Mouse (Mus musculus) spleen, postnatal 4 days (tissue): Measurements from ENCODE around the gene Mxi1.

ENCODE experiments used
- DNase-seq, 2 experiments: peaks; one replicate each; pipeline ENCODE4 v3.0.0; 2022; ENCODE audit warnings: low spot score in 2 of 2

Gene Mxi1

DNA sequence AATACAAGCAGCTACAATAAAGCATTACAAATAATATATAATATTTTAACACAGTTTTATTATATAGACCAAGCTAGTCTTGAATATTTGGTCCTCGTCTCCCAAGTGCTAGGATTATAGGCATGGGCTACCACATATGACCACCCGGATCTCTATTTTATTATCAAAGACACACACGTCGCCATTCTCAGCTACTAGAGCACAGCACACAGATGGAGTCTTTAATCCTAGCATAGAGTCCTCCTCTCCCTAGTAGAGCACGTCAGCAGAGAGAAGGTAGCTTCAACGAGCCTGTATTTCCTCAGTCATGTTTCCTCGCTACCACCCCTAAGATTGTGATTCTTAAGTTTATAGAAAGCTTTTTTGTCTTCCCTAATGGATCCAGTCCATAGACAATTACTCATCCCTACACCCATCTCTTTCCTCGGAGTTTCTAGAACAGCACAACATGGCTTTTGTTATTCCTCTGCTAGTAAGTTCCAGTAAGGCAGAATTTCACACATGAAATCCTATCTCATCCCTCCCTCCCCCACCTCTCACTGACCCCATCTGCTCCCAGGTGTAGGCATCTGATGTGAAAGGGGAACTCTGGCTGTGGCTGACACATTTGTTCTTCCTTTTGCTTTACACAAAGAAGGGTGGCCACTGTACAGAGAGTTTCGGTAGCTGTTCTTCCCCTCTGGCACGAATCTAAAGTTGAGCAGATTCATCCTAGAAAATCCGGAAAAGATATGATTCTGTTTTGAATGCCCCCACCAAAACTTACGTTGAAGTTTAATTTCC lies 87.3 kb downstream of the Mxi1 start:
- DNase-seq, result no peak

DNA sequence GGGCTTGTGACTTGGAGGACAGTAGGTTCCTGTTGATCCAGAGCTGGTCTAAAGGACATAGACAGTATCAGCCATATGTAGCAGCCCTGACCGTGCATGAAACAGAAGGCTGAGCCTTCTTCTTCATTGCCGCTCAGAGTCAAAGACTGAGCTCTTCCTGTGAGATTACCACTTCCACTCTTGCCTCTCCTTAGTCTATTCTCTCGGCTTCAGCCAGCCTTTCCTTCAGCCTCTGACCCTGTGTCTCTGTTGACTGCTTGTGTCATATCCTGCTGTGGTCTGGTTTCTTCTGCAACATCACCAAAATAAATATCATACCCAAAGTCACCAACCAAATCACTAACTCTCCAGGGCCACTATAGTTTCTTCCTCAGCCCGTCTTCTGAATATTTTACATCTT lies 88.9 kb downstream of the Mxi1 start:
- no peak for DNase-seq

DNA sequence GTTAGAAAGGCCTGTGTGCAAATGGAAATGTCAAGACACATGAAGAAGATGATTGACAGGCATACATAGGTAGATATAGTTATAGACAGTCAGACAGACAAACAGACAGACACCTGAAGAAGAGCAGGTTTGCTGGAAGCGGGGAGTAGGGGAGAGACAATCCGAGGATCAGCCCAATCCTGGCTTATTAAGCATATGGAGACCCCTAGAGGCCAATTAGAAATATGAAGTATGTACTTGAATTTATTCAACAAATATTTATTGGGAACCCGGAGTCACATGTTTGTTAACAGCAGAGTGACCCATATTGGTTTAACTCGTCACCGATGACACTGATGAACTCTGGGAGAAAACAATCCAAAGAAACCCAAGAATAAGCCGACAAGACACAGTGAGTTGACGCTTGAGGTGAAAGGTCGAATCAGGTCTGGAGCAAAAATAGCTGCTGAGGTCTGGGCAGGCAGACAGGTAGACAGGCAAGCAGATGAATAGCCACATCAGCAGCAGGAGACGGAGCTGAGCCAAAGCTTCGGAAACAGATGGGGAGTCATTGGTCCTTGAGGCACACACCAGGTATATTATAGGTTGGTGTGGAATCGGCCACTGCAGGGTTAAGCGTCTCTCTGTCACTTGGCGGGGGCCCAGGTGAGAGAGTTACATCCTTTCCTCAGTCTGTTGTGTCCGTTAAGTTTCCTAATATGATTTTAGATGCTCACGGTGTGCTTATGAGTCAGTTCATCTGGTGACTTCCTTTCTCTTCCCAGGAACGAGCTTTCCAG lies 90.2 kb downstream of the Mxi1 start:
- DNase-seq, result no peak

DNA sequence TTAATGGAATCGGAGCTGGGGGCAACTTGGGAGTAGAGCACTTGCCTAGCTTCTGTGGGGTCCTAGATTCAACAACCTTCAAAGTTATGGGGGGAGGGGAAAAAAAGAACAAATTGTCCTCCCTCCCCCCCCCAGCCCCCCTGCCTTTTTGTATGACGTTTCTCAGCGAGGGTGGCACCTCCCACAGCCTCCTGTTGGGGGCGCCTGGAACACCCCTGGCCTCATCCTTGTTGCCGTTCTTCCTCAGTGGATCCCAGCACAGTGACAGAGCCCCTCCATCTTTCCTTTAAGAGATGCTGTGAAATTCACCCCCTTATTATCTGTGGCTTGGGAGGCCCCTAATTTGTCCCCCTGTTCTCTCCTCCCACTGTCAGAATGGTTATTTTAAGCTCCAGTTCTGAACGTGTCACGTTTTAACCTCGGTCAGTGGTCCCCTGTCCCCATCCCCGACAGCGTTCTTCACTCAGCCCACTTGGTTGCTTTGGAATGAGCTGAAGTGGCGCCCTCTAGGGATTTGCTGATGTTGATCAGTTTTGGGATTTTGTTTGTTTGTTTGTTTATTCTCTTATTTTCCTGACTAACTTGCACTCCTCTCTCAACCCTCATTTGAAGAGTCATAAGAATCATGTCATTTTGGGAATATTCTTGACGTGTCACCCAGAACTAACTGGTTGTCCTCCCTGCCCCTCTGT lies 92.6 kb downstream of the Mxi1 start:
- no peak for DNase-seq

DNA sequence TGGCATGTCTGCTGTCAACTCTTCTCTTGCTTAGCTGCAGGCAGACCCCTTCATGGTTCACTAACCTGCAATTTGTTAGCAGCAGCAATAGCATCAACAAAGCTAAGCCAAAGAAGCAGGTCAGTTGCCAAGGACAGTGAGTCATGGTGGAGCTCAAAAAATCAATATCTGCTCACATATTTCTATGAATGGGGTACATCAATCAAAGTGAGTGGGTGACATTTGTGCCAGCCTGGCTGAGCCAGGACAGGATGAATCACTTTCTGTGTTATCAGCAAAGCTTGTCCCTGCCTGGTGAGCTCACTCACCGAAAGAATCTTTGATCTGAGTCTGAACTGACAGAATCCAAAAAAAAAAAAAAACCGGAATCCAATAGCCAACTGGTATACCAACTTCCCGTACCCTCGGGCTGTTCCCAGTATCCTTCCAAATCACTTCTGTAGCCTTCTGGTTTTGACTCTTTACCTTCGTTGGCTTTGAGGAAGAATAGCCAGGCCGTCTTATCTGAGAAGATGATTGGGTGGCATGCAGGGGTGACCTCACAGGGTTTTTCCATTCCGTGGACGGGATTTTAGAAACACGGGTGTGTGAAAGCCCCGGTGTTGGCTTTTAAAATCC lies 94.0 kb downstream of the Mxi1 start:
- no peak for DNase-seq

DNA sequence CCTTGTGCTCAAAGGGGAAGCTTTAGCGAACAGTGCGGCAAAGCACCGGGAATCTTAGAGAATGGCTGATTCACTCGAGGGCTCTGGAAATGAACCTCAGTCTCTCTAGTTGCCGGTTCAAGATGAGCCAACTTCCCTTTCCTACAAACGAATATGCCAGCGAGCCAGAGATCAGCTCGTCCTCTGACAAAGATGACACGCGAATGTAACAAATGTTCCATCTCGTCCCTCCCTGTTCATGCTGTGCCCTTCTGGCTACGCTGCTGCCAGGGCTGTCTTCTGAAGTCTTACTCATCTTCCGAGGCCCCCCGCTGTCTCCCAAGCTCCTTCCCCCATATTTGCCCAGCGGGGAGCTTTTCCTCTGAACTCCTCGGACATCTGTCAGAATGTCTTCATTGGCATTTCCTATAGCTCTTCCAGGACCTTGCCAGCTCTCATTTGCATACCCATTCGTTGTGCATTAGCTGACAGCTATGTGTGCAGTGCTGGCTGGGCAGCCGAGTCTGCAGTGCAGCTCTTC lies 94.6 kb downstream of the Mxi1 start:
- DNase-seq, result no peak

DNA sequence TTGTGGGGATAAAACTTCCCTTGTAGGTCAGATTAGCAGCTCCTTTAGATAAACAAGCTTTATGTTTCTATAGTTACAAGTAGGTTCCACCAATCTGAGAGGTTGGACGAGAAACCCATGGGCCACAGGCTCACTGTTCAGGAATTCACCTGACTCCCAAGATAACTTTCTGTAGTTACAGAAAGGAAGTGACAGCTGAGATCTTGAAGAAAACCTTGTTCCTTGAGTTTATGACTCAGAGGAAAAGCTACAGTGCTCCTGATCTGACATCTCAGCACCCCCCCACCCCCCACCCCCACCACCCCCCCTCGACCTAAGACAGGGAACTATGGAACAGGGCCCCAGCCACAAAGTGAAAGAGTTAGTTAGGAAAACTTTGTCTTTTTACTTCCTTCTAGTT lies 95.5 kb downstream of the Mxi1 start:
- DNase-seq, result no peak

DNA sequence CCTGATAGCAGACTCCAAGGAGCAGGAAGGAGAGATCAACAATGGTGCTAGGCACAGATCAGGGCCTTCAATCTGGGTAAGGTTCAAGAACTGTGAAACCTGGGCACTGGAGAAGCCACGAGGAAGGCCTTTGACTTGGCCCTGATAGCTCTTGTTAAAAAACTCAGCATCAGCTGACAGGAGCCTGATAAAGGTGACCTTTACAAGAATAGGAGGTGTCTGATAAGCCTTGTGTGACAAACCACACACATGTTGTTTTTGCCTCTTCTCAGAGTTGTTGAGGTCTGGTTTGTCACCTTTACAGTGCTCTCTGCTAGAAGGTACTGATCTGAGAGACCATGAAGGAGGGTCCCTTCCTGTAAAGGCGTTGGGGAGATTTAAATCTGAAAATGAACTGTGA lies 97.0 kb downstream of the Mxi1 start:
- DNase-seq, result no peak

DNA sequence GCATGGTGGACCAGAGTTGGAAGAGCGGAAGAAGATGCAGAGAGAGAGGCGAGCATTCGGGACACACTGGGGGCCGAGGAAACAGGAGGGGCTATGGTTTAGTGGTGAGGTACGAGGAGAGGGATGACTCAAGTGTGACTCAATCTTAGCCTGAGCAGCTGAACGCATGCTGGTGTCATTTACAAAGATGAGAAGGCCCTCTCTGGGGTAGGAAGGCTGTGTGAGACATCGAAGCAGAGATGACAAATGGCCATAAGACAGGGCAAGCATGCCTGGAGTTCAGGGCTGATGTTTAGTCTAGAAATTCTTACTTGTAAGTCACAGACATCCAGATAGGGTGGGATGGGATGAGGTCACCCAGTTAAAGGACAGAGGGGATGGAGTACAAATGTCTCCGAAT lies 98.1 kb downstream of the Mxi1 start:
- no peak for DNase-seq

DNA sequence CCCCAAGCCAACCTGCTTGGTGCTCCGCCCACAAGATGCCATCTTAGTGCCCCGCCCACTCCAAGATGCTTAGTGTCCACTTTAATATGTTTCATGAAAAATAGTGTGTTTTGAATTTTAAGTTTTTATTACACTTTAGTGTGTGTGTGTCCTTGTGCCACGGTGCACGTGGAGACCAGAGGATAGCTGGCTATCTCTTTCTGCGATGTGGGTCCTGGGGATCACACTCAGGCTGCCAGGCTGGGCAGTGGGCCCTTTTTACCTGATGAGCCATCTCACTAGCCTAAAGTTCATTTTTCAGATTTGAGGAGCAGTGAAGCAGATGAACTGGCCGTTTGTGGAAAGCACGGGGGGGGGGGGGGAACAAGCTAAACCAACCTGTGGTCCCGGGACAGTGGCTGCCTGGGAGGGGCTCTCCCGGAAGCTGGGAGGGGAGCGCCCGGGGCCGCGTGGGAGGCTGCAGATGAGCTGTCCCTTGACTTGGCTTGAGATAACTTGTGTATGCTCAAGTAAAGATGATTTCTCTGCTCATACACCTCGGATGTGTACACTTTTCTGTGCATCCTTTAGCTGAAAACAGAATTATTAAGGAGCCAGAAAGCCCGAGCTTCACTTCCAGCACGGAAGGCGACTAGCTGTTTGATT lies 99.5 kb downstream of the Mxi1 start:
- DNase-seq, result no peak

DNA sequence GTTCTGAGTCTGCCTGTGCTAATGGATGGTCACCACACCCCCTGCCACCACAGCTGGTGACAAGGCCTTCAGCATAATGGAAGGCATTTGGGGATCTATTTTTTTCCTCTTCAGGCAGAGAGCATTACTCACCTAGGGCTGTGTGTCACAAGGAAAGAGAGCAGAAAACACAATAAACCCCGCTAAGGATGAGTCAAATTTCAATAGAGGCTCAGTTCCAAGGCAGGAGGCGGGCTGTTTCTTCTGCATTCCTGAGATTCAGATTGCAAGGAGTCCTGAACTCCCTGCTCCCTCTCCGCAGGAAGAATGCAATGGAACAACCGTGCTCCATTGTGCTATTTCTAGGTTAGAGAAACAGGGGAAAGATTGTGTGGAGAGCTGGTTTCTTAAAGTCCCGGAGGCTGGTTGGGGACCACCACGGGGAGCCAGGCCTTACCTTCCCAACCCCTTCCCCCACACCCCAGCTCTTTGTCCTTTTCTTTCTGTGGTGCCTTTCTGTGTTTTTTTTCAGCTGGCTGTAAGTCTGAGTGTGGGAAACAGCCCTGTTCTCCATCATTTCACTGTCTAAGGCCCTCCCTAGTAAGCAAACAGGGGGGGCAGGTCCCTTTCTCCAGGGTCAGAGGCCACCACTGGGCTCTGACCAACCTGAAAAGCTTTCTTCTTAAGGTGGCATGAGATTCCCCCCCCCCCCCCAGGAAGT lies 102.0 kb downstream of the Mxi1 start:
- no peak for DNase-seq

DNA sequence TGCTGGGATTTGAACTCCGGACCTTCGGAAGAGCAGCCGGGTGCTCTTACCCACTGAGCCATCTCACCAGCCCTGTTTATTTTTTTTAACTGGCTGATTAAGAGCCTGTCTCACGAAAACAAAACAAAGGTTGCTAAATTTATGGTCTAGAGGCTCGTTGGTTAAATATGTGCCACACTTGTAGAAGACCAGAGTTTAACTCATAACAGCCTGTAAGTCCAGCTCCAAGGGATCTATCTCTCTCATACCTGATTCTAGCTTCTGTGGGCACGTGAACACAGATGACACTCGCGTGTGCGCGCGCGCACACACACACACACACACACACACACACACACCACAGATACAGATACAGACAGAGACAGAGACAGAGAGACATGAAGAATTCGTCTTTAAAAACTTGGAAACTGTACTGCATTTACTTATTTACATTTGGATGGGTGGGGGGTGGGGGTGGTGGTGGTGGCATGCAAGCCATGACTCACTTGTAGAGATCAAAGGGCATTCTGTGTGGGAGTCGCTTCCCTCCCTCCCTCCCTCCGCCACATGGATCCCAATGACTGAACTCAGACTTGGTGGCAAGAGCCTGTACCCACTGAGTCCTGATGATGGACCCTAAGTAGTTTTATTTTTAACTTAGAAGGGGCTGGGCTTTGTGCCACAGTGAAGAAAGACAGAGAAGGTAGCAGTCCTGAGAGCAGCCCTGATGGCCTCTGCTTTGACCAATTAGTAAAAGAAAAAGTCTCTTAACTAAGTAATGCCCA lies 103.5 kb downstream of the Mxi1 start:
- DNase-seq, result no peak

DNA sequence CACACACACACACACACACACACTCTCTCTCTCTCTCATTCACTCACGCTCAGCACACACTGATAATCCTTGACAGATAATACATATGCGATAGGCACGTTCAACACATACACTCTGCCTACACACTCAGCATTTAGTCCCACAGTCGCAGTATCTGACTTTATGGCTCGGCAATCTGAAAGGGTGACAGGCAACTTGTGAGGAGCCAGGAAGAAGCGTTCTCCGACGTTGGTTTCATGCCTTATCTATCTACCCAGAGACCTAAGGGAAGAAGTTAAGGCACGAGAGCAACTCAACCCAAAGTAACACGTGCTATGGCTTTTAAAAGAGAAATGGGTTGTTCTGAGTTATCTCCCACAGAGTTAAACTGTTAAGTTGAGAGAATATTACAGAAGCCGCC lies 104.3 kb downstream of the Mxi1 start:
- no peak for DNase-seq

DNA sequence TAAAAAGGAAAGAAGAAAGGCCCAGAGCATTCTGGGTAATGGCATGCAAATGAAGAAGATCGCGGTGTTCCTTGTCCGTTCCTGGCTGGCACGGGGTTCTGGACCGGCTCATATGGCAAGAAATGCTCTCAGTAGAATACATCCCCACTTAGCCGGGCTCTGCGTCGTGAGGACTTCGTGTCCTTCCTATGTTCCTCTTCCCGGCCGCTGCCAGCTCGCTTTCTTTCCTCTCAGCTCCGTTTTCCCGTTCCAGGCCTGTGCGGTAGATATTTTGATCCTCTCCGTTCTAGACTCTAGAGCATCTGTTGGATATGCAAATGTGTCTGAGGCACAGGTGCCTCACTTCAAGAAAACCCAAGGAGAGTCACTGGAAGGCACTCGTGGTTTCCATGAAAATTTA lies 104.9 kb downstream of the Mxi1 start:
- no peak for DNase-seq

DNA sequence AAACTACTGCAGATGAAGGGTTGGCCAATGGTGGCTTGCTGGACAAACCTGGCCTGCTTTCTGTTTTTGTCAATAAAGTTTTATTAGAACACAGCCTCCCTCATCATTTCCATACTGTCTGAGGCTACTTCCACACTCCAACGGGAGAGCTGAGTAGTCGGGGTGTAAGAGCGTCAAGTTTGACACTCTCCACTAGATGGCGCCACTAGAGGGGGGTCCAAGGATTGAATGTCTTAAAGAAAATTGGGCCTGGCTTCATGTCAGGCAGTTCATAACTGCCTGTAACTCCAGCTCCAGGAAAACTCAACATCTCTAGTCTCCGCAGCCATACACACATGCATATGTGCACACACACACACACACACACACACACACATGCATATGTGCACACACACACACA lies 109.5 kb downstream of the Mxi1 start:
- peak; percentile 70 to 86 for DNase-seq

DNA sequence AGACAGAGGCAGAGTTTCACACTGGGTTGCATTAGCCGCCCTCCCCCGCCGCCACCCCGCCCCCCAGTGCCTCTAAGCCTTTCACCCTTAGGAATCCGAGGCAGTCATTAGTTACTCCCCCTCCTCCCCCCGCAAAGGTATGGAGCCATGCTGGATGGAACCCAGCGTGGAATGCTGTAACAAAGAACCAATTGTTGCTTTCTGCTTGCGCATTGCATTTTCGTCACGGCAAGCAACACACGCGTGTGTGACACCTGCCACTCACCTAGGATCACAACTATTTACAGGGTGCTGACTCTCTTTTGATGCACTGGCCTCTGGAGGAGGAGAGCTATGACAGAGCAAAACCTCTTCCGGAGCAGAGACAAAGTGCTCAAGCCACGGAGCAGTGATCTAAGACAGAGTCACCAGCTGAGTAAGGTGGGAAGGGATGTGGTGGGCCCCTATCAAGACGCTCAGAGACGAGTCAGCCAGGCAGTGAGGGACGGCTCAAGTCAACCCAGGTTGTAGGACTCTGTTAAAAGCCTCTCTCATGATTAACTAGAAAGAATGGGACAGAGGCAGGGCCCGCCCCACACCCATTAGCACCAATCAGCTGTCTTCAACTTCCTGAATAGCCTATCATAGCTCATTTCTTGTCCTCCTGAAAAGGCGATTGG lies 110.7 kb downstream of the Mxi1 start:
- peak; percentile 67 to 76 for DNase-seq

DNA sequence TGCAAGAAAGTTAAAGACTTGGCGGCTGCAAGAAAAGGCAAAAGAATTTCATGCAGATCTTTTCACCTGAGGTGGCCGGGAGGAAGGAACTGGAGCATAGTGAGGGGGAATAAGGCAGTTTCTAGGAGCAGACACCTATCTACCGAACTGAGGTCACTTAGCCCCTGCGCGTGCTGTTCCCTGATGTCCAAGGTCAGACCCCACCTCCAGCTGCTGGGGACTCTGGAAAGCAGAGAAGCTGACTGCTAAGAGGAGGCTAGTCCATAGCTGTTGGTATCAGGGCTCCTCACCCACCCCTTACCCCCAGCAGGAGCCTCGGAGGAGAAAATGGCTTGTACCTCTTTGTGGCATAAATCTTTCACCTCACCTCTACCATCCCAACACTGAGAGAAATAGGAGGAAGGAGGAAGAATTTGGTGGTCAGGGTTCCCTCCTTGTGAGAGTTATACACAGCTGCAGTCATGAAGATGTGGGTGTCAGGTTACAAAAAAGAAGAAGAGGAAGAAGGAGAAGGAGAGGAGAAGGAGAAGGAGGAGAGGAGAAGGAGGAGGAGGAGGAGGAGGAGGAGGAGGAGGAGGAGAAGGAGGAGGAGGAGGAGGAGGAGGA lies 111.4 kb downstream of the Mxi1 start:
- no peak for DNase-seq

DNA sequence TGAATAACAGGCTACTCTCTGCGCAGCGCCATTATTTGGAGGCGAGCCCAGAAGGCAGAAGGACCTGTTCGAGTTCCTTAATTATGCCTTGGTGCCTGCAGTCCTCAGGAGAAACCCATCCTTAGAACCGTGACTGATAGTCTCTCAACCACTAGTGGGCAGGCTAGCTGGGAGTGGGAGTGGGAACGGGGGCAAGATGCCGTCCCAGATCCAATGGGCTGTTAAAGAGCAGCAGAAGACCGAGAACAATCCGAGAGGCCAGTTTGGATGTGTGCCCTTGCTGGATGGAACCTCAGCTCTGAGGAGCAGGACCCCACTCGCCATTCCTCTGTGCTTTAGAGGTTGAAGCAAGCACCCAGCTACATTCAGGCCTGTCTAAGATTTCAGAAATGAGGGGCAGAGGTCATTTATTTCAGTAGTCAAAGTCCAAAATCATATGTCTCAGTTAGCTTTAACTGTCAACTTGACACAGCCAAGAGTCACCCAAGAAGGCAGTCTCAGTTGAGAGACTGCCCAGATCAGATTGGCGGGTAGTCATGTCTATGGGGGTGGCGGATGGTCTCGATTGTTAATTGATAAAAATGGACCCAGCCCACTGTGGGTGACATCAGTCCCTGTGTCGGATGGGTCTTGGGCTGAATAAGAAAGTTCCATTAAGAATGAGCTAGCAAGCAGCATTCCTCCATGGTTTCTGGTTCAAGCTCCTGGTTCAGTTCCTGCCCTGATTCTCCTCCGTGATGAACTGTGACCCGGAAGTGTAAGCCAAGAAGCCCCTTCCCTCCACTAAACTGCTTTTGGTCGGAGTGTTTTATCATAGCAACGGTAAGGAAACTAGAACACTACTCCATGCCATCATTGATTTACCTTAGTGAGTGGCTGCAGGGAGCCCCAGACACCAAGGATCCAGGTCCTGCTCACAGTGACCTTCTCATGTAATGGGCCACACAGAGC lies 112.3 kb downstream of the Mxi1 start:
- DNase-seq, result no peak
